Mouse (Mus musculus): ENCODE measurements around the gene Jagn1.

Jagn1 gene

GRCm38 (mm10) chr6:113442442-113443090, at the start of gene Jagn1:
Gene Jagn1, plus strand, starts transcription at chr6:113442569.
- DNase-seq (ENCODE audit: low read depth in 1 of 2, low spot score in 2 of 2), result peak; percentile 85 to 88

GRCm38 (mm10) chr6:113393951-113394350, 48.4 kb upstream of the Jagn1 start:
- no peak for DNase-seq (ENCODE audit: low read depth in 1 of 2, low spot score in 2 of 2)

- DNase-seq (ENCODE audit: low read depth in 1 of 2, low spot score in 2 of 2), result no peak
Measured at GRCm38 (mm10) chr6:113394811-113395210, 47.6 kb upstream of the Jagn1 start.

GRCm38 (mm10) chr6:113395501-113395900, 46.9 kb upstream of the Jagn1 start:
- no peak for DNase-seq (ENCODE audit: low read depth in 1 of 2, low spot score in 2 of 2)

GRCm38 (mm10) chr6:113396270-113397030, 45.9 kb upstream of the Jagn1 start:
- DNase-seq (ENCODE audit: low read depth in 1 of 2, low spot score in 2 of 2), result no peak

- no peak for DNase-seq (ENCODE audit: low read depth in 1 of 2, low spot score in 2 of 2)
Measured at GRCm38 (mm10) chr6:113402094-113402493, 40.3 kb upstream of the Jagn1 start.

- DNase-seq (ENCODE audit: low read depth in 1 of 2, low spot score in 2 of 2), result no peak
Measured at GRCm38 (mm10) chr6:113404649-113405448, 37.5 kb upstream of the Jagn1 start.

GRCm38 (mm10) chr6:113405483-113405882, 36.9 kb upstream of the Jagn1 start:
- DNase-seq (ENCODE audit: low read depth in 1 of 2, low spot score in 2 of 2), result no peak

GRCm38 (mm10) chr6:113406683-113407082, 35.7 kb upstream of the Jagn1 start:
- DNase-seq (ENCODE audit: low read depth in 1 of 2, low spot score in 2 of 2), result no peak

GRCm38 (mm10) chr6:113410001-113410400, 32.4 kb upstream of the Jagn1 start:
- no peak for DNase-seq (ENCODE audit: low read depth in 1 of 2, low spot score in 2 of 2)

- DNase-seq (ENCODE audit: low read depth in 1 of 2, low spot score in 2 of 2), result no peak
Measured at GRCm38 (mm10) chr6:113416416-113416815, 26.0 kb upstream of the Jagn1 start.

- no peak for DNase-seq (ENCODE audit: low read depth in 1 of 2, low spot score in 2 of 2)
Measured at GRCm38 (mm10) chr6:113418441-113419198, 23.7 kb upstream of the Jagn1 start.

GRCm38 (mm10) chr6:113419199-113419587, 23.2 kb upstream of the Jagn1 start, which contains the start of gene Rpusd3:
Gene Rpusd3, minus strand, starts transcription at chr6:113419340.
- DNase-seq (ENCODE audit: low read depth in 1 of 2, low spot score in 2 of 2), result peak; percentile 81 to 90

GRCm38 (mm10) chr6:113423000-113423399, 19.4 kb upstream of the Jagn1 start:
- DNase-seq (ENCODE audit: low read depth in 1 of 2, low spot score in 2 of 2), result no peak

GRCm38 (mm10) chr6:113424187-113424586, 18.2 kb upstream of the Jagn1 start:
- DNase-seq (ENCODE audit: low read depth in 1 of 2, low spot score in 2 of 2), result no peak

GRCm38 (mm10) chr6:113426696-113427095, 15.7 kb upstream of the Jagn1 start:
- DNase-seq (ENCODE audit: low read depth in 1 of 2, low spot score in 2 of 2), result no peak

GRCm38 (mm10) chr6:113427397-113427796, 15.0 kb upstream of the Jagn1 start:
- DNase-seq (ENCODE audit: low read depth in 1 of 2, low spot score in 2 of 2), result peak in 1 of 2 experiments; percentile 65

- DNase-seq (ENCODE audit: low read depth in 1 of 2, low spot score in 2 of 2), result no peak
Measured at GRCm38 (mm10) chr6:113428006-113428405, 14.4 kb upstream of the Jagn1 start.

GRCm38 (mm10) chr6:113429965-113430364, 12.4 kb upstream of the Jagn1 start:
- no peak for DNase-seq (ENCODE audit: low read depth in 1 of 2, low spot score in 2 of 2)

GRCm38 (mm10) chr6:113430846-113431245, 11.5 kb upstream of the Jagn1 start:
- no peak for DNase-seq (ENCODE audit: low read depth in 1 of 2, low spot score in 2 of 2)

GRCm38 (mm10) chr6:113431801-113432200, 10.6 kb upstream of the Jagn1 start:
- no peak for DNase-seq (ENCODE audit: low read depth in 1 of 2, low spot score in 2 of 2)

All from monocyte, adult 2 months (primary cell).